Mouse (Mus musculus) lung, postnatal 0 days (tissue): ENCODE results near the gene Cdiptos.

ENCODE experiments used
- CTCF ChIP-seq: IDR thresholded peaks from 2 replicates; pipeline ENCODE4 v1.5.1; 2016; ENCODE audit warnings: antibody characterized with exemption, mild to moderate bottlenecking
- EP300 ChIP-seq: IDR thresholded peaks from 2 replicates; pipeline ENCODE4 v1.6.1; 2016; ENCODE audit warnings: antibody characterized with exemption, mild to moderate bottlenecking, control low read depth

GRCm38 (mm10) chr7:126929046-126929445 is 46.9 kb downstream of the Cdiptos start:
- TF ChIP-seq CTCF (no peak), EP300 (no peak)
